ENCODE assay signal across 15 mouse cellular contexts in genomic region chr17:56453251-56453650, GRCm38 (mm10). TPM values are rescaled to one million over a fixed set of nuclear protein-coding genes. Genes with fewer than 3 reads are reported as not detected.
DNase-seq lines count a peak whose midpoint lies in the region; ATAC-seq lines count a peak whose summit lies in the region.
"Had no signal": no experiment of that assay in that cellular context is flagged by ENCODE, and none has a peak within 500 bp of the region (broad histone marks: within the 10 kb centered on the region; RNA-seq: fewer than 3 reads in every experiment).

No protein-coding gene starts in this region.

- 70% methylated on average over 4 of the region's 4 CpGs for WGBS in heart, embryonic 10.5 days
- WGBS in midbrain, embryonic 12.5 days: 67% methylated on average over 4 of the region's 4 CpGs

- no peaks in the 10 kb centered on the region for H3K27me3 ChIP-seq in heart, embryonic 10.5 days (ENCODE audit: insufficient read depth, poor library complexity, severe bottlenecking)
- no peaks in the 10 kb centered on the region for H3K27me3 ChIP-seq in midbrain, embryonic 12.5 days
- H3K27me3 ChIP-seq: limb, embryonic 15.5 days had no signal

- no peak overlapping the region for H3K4me2 ChIP-seq in midbrain, embryonic 12.5 days (replicated peaks)
- H3K4me2 ChIP-seq: limb, embryonic 15.5 days had no signal

- no peak overlapping the region for H3K27ac ChIP-seq in heart, embryonic 10.5 days
- H3K27ac ChIP-seq in midbrain, embryonic 12.5 days (replicated peaks): peak overlapping the region; percentile 67
- H3K27ac ChIP-seq: embryonic facial prominence, embryonic 10.5 days; limb, embryonic 15.5 days had no signal

- H3K4me3 ChIP-seq in heart, embryonic 10.5 days: no peak overlapping the region
- H3K4me3 ChIP-seq in midbrain, embryonic 12.5 days: no peak overlapping the region
- H3K4me3 ChIP-seq: embryonic facial prominence, embryonic 10.5 days; limb, embryonic 15.5 days had no signal

- peak; percentile 84 to 89 for DNase-seq in adrenal gland, adult (ENCODE audit: inconsistent age in 2 of 2, low spot score in 1 of 2)
- no peak for DNase-seq in adrenal gland, adult 18-20 months (ENCODE audit: low spot score in 2 of 2)
- DNase-seq in heart, adult 18-20 months: peak; percentile 65 to 77
- no peak for DNase-seq in heart, embryonic 10.5 days (ENCODE audit: low spot score)
- peak; percentile 47 to 54 for DNase-seq in cerebellum, postnatal 36 days
- no peak for DNase-seq in ovary, adult 18-20 months (ENCODE audit: low spot score)
- no peak for DNase-seq in spleen, adult 12 weeks (ENCODE audit: low spot score)
- DNase-seq: kidney, adult 8-10 months; thymus, adult 2 months had no signal

- ATAC-seq in midbrain, embryonic 12.5 days (ENCODE audit: low FRiP score, low read depth): 0 out of 2 replicates have a peak, but pooled peaks have one; percentile 14

- peaks cover 98% of the 10 kb centered on the region for H3K36me3 ChIP-seq in heart, embryonic 10.5 days
- H3K36me3 ChIP-seq in midbrain, embryonic 12.5 days: peaks cover 99% of the 10 kb centered on the region

- no peak overlapping the region for H3K9ac ChIP-seq in midbrain, embryonic 12.5 days (replicated peaks)
- H3K9ac ChIP-seq: limb, embryonic 15.5 days had no signal

- H3K4me1 ChIP-seq in heart, embryonic 10.5 days: peaks cover 10% of the 10 kb centered on the region
- H3K4me1 ChIP-seq in midbrain, embryonic 12.5 days: peaks cover 14% of the 10 kb centered on the region
- H3K4me1 ChIP-seq: limb, embryonic 15.5 days had no signal

- H3K9me3 ChIP-seq in heart, embryonic 10.5 days: no peaks in the 10 kb centered on the region
- no peaks in the 10 kb centered on the region for H3K9me3 ChIP-seq in midbrain, embryonic 12.5 days
- H3K9me3 ChIP-seq: embryonic facial prominence, embryonic 10.5 days; limb, embryonic 15.5 days had no signal

RNA-seq across cellular contexts. Expression of gene Ptprs, which starts 23.0 kb away (rescaled TPM):
- 100 to 1,000 TPM; 130 to 188 TPM for total RNA-seq in adrenal gland, adult 18-20 months (2021)
- total RNA-seq in heart, adult 18-20 months (2021): 10 to 100 TPM; 50.3 to 54.3 TPM
- 50.4 and 73.5 TPM in 2 replicates for polyA plus RNA-seq in heart, embryonic 10.5 days (2016; fragmentation: Nextera tagmentation; extraction: Ambion mirVana)
- polyA plus RNA-seq in midbrain, embryonic 12.5 days (2016; fragmentation: Nextera tagmentation; extraction: Ambion mirVana): 290 and 332 TPM in 2 replicates

RNA-seq across cellular contexts. Expression of gene Znrf4, which starts 59.0 kb away (rescaled TPM):
- not detected for total RNA-seq in adrenal gland, adult 18-20 months (2021)
- total RNA-seq in heart, adult 18-20 months (2021): not detected
- polyA plus RNA-seq in heart, embryonic 10.5 days (2016; fragmentation: Nextera tagmentation; extraction: Ambion mirVana): not detected in 2 replicates
- not detected in 2 replicates for polyA plus RNA-seq in midbrain, embryonic 12.5 days (2016; fragmentation: Nextera tagmentation; extraction: Ambion mirVana)
- total RNA-seq: ES-E14; gastrocnemius, postnatal 36 days; layer of hippocampus, postnatal 25 days had no signal
- polyA plus RNA-seq: embryonic facial prominence, embryonic 10.5 days; limb, embryonic 15.5 days had no signal

Comparison
In these comparisons a context has a peak if more than half of its experiments do, and no peak if none do; other contexts are left out.
1. DNase-seq: peak in adrenal gland, adult (2 of 2), heart, adult 18-20 months (2 of 2) and cerebellum, postnatal 36 days (2 of 2); none in adrenal gland, adult 18-20 months (0 of 2), heart, embryonic 10.5 days (single experiment), ovary, adult 18-20 months (single experiment) and spleen, adult 12 weeks (single experiment).